9 mouse cellular contexts compared by ENCODE assay signal in genomic region chr7:110818206-110818605, GRCm38 (mm10). TPM values are rescaled to one million over a fixed set of nuclear protein-coding genes. Genes with fewer than 3 reads are reported as not detected.
DNase-seq lines count a peak whose midpoint lies in the region; ATAC-seq and TF ChIP-seq lines count a peak whose summit lies in the region.
"Had no signal": no experiment of that assay in that cellular context is flagged by ENCODE, and none has a peak within 500 bp of the region (broad histone marks: within the 10 kb centered on the region; RNA-seq: fewer than 3 reads in every experiment).

No protein-coding gene starts in this region.

- no peak overlapping the region for H3K9ac ChIP-seq in intestine, postnatal 0 days (ENCODE audit: low read depth, low read length)
- no peak overlapping the region for H3K9ac ChIP-seq in intestine, embryonic 15.5 days
- no peak overlapping the region for H3K9ac ChIP-seq in heart, embryonic 16.5 days (ENCODE audit: low read length)
- peak overlapping the region; percentile 26; the same call in 1 of the 2 replicates for H3K9ac ChIP-seq in liver, embryonic 16.5 days (ENCODE audit: low read depth, low read length)
- H3K9ac ChIP-seq in forebrain, postnatal 0 days = no peak overlapping the region
- H3K9ac ChIP-seq: midbrain, embryonic 12.5 days had no signal

- peaks cover 22% of the 10 kb centered on the region for H3K36me3 ChIP-seq in intestine, postnatal 0 days (ENCODE audit: control insufficient read depth, insufficient read depth)
- H3K36me3 ChIP-seq in intestine, embryonic 15.5 days = peaks cover 7% of the 10 kb centered on the region
- peaks cover 17% of the 10 kb centered on the region for H3K36me3 ChIP-seq in embryonic facial prominence, embryonic 10.5 days (replicated peaks)
- H3K36me3 ChIP-seq in heart, embryonic 16.5 days (ENCODE audit: control insufficient read depth, insufficient read depth) = peaks cover 5% of the 10 kb centered on the region; the same call in 1 of the 2 replicates
- H3K36me3 ChIP-seq in liver, embryonic 16.5 days (ENCODE audit: control insufficient read depth, insufficient read depth) = peaks cover 29% of the 10 kb centered on the region
- H3K36me3 ChIP-seq in forebrain, postnatal 0 days (ENCODE audit: insufficient read depth) = peaks cover 9% of the 10 kb centered on the region; the same call in 1 of the 2 replicates

- ATAC-seq in intestine, postnatal 0 days = no peak
- ATAC-seq in intestine, embryonic 15.5 days = no peak
- no peak for ATAC-seq in heart, embryonic 16.5 days (replicated peaks; ENCODE audit: extremely low read depth, insufficient read depth, low FRiP score)
- ATAC-seq in liver, embryonic 16.5 days (ENCODE audit: low read depth) = no peak
- ATAC-seq in forebrain, postnatal 0 days = no peak

- no peak overlapping the region for H3K4me3 ChIP-seq in intestine, postnatal 0 days (ENCODE audit: low read depth, low read length)
- no peak overlapping the region for H3K4me3 ChIP-seq in intestine, embryonic 15.5 days (replicated peaks)
- no peak overlapping the region for H3K4me3 ChIP-seq in embryonic facial prominence, embryonic 10.5 days
- no peak overlapping the region for H3K4me3 ChIP-seq in heart, embryonic 16.5 days (ENCODE audit: low read length)
- no peak overlapping the region for H3K4me3 ChIP-seq in liver, embryonic 16.5 days (ENCODE audit: low read depth, low read length)
- H3K4me3 ChIP-seq in forebrain, postnatal 0 days (ENCODE audit: low read depth, low read length) = no peak overlapping the region
- H3K4me3 ChIP-seq: midbrain, embryonic 12.5 days had no signal

- H3K4me1 ChIP-seq in intestine, postnatal 0 days (replicated peaks; ENCODE audit: control insufficient read depth, insufficient read depth, low read length) = no peaks in the 10 kb centered on the region
- 0 out of 2 replicates have a peak, but pooled peaks cover 2% of the 10 kb centered on the region for H3K4me1 ChIP-seq in intestine, embryonic 15.5 days (replicated peaks)
- H3K4me1 ChIP-seq in embryonic facial prominence, embryonic 10.5 days = no peaks in the 10 kb centered on the region
- peaks cover 31% of the 10 kb centered on the region for H3K4me1 ChIP-seq in heart, embryonic 16.5 days (ENCODE audit: control insufficient read depth, insufficient read depth, low read length)
- H3K4me1 ChIP-seq in liver, embryonic 16.5 days (ENCODE audit: control insufficient read depth, low read depth, low read length) = peaks cover 28% of the 10 kb centered on the region
- H3K4me1 ChIP-seq in forebrain, postnatal 0 days (ENCODE audit: insufficient read depth) = no peaks in the 10 kb centered on the region
- H3K4me1 ChIP-seq: midbrain, embryonic 12.5 days had no signal

- H3K9me3 ChIP-seq in intestine, postnatal 0 days (ENCODE audit: control insufficient read depth) = no peaks in the 10 kb centered on the region
- H3K9me3 ChIP-seq in intestine, embryonic 15.5 days = no peaks in the 10 kb centered on the region
- no peaks in the 10 kb centered on the region for H3K9me3 ChIP-seq in embryonic facial prominence, embryonic 10.5 days
- no peaks in the 10 kb centered on the region for H3K9me3 ChIP-seq in heart, embryonic 16.5 days (replicated peaks; ENCODE audit: control insufficient read depth, low read length)
- no peaks in the 10 kb centered on the region for H3K9me3 ChIP-seq in liver, embryonic 16.5 days (replicated peaks; ENCODE audit: control insufficient read depth, low read length)
- H3K9me3 ChIP-seq in forebrain, postnatal 0 days (ENCODE audit: low read length) = no peaks in the 10 kb centered on the region
- H3K9me3 ChIP-seq: midbrain, embryonic 12.5 days had no signal

- 66% methylated on average over 6 of the region's 6 CpGs for WGBS in intestine, postnatal 0 days
- WGBS in intestine, embryonic 15.5 days = 72% methylated on average over 6 of the region's 6 CpGs
- 84% methylated on average over 6 of the region's 6 CpGs for WGBS in embryonic facial prominence, embryonic 10.5 days
- 56% methylated on average over 6 of the region's 6 CpGs for WGBS in heart, embryonic 16.5 days
- 72% methylated on average over 6 of the region's 6 CpGs for WGBS in liver, embryonic 16.5 days (ENCODE audit: insufficient replicate concordance)
- WGBS in forebrain, postnatal 0 days = 80% methylated on average over 6 of the region's 6 CpGs

- DNase-seq in embryonic facial prominence, embryonic 10.5 days (ENCODE audit: low spot score) = no peak
- no peak for DNase-seq in thymus, postnatal 14 days
- no peak for DNase-seq in retina, postnatal 1 day
- no peak for DNase-seq in forebrain, postnatal 0 days

- H3K27ac ChIP-seq in intestine, postnatal 0 days (ENCODE audit: low read depth, low read length) = no peak overlapping the region
- H3K27ac ChIP-seq in intestine, embryonic 15.5 days = no peak overlapping the region
- 0 out of 2 replicates have a peak overlapping the region, but pooled peaks have one; percentile 30 for H3K27ac ChIP-seq in embryonic facial prominence, embryonic 10.5 days (replicated peaks)
- peak overlapping the region; percentile 37; the same call in 1 of the 2 replicates for H3K27ac ChIP-seq in heart, embryonic 16.5 days (ENCODE audit: low read length)
- peak overlapping the region; percentile 58; the same call in 1 of the 2 replicates for H3K27ac ChIP-seq in liver, embryonic 16.5 days (ENCODE audit: low read length)
- no peak overlapping the region for H3K27ac ChIP-seq in forebrain, postnatal 0 days (ENCODE audit: low read depth, low read length)
- H3K27ac ChIP-seq: midbrain, embryonic 12.5 days had no signal

- H3K4me2 ChIP-seq in intestine, postnatal 0 days (replicated peaks; ENCODE audit: low read depth) = no peak overlapping the region
- no peak overlapping the region for H3K4me2 ChIP-seq in intestine, embryonic 15.5 days (replicated peaks)
- no peak overlapping the region for H3K4me2 ChIP-seq in heart, embryonic 16.5 days (ENCODE audit: low read depth, low read length)
- H3K4me2 ChIP-seq in liver, embryonic 16.5 days (ENCODE audit: low read depth, low read length) = peak overlapping the region; percentile 27; the same call in 1 of the 2 replicates
- no peak overlapping the region for H3K4me2 ChIP-seq in forebrain, postnatal 0 days (ENCODE audit: low read depth)
- H3K4me2 ChIP-seq: midbrain, embryonic 12.5 days had no signal

- TF ChIP-seq CTCF in intestine, postnatal 0 days (IDR thresholded peaks at IDR 0.05; ENCODE audit: low read depth) = peak; percentile 32; the same call in 1 of the 2 replicates
- TF ChIP-seq CTCF in forebrain, postnatal 0 days (IDR thresholded peaks at IDR 0.05; ENCODE audit: low read depth) = no peak

- no peaks in the 10 kb centered on the region for H3K27me3 ChIP-seq in intestine, postnatal 0 days (replicated peaks; ENCODE audit: control insufficient read depth, insufficient read depth, low read length)
- no peaks in the 10 kb centered on the region for H3K27me3 ChIP-seq in intestine, embryonic 15.5 days (replicated peaks)
- no peaks in the 10 kb centered on the region for H3K27me3 ChIP-seq in embryonic facial prominence, embryonic 10.5 days (replicated peaks; ENCODE audit: low read depth, poor library complexity, severe bottlenecking)
- no peaks in the 10 kb centered on the region for H3K27me3 ChIP-seq in heart, embryonic 16.5 days (ENCODE audit: control insufficient read depth, insufficient read depth, low read length)
- no peaks in the 10 kb centered on the region for H3K27me3 ChIP-seq in liver, embryonic 16.5 days (ENCODE audit: control insufficient read depth, insufficient read depth, low read depth, low read length)
- H3K27me3 ChIP-seq in forebrain, postnatal 0 days (ENCODE audit: insufficient read depth, low read length) = no peaks in the 10 kb centered on the region
- H3K27me3 ChIP-seq: midbrain, embryonic 12.5 days had no signal

RNA-seq across cellular contexts. Expression of gene Rnf141, which starts 26.1 kb away (rescaled TPM):
- 31.0 and 33.5 TPM in 2 replicates for polyA plus RNA-seq in intestine, postnatal 0 days (2015; fragmentation: Nextera tagmentation; extraction: Ambion mirVana)
- polyA plus RNA-seq in intestine, embryonic 15.5 days (2015; fragmentation: Nextera tagmentation; extraction: Ambion mirVana) = 39.8 and 41.8 TPM in 2 replicates
- polyA plus RNA-seq in embryonic facial prominence, embryonic 10.5 days (2016; fragmentation: Nextera tagmentation; extraction: Ambion mirVana) = 21.5 and 22.3 TPM in 2 replicates
- polyA plus RNA-seq in heart, embryonic 16.5 days (2015; fragmentation: Nextera tagmentation; extraction: Ambion mirVana) = 30.7 and 32.8 TPM in 2 replicates
- polyA plus RNA-seq in liver, embryonic 16.5 days (2015; fragmentation: Nextera tagmentation; extraction: Ambion mirVana) = 29.0 and 30.7 TPM in 2 replicates
- total RNA-seq in forebrain, postnatal 0 days (2014; rRNA removed) = 81.8 and 98.9 TPM in 2 replicates
- 38.6 and 44.9 TPM in 2 replicates for polyA plus RNA-seq in forebrain, postnatal 0 days (2015; fragmentation: Nextera tagmentation; extraction: Ambion mirVana)

RNA-seq across cellular contexts. Expression of gene Lyve1, which starts 44.8 kb away (rescaled TPM):
- polyA plus RNA-seq in intestine, postnatal 0 days (2015; fragmentation: Nextera tagmentation; extraction: Ambion mirVana) = 26.9 and 29.9 TPM in 2 replicates
- polyA plus RNA-seq in intestine, embryonic 15.5 days (2015; fragmentation: Nextera tagmentation; extraction: Ambion mirVana) = 12.7 and 18.3 TPM in 2 replicates
- polyA plus RNA-seq in embryonic facial prominence, embryonic 10.5 days (2016; fragmentation: Nextera tagmentation; extraction: Ambion mirVana) = 0.36 and 0.41 TPM in 2 replicates
- 13.1 and 14.0 TPM in 2 replicates for polyA plus RNA-seq in heart, embryonic 16.5 days (2015; fragmentation: Nextera tagmentation; extraction: Ambion mirVana)
- 24.3 and 26.4 TPM in 2 replicates for polyA plus RNA-seq in liver, embryonic 16.5 days (2015; fragmentation: Nextera tagmentation; extraction: Ambion mirVana)
- total RNA-seq in forebrain, postnatal 0 days (2014; rRNA removed) = 8.4 and 12.3 TPM in 2 replicates
- 5.8 and 6.6 TPM in 2 replicates for polyA plus RNA-seq in forebrain, postnatal 0 days (2015; fragmentation: Nextera tagmentation; extraction: Ambion mirVana)

RNA-seq across cellular contexts. Expression of gene Ampd3, which starts 50.2 kb away (rescaled TPM):
- 7.0 and 7.4 TPM in 2 replicates for polyA plus RNA-seq in intestine, postnatal 0 days (2015; fragmentation: Nextera tagmentation; extraction: Ambion mirVana)
- 4.1 and 4.8 TPM in 2 replicates for polyA plus RNA-seq in intestine, embryonic 15.5 days (2015; fragmentation: Nextera tagmentation; extraction: Ambion mirVana)
- polyA plus RNA-seq in embryonic facial prominence, embryonic 10.5 days (2016; fragmentation: Nextera tagmentation; extraction: Ambion mirVana) = 1.0 and 1.5 TPM in 2 replicates
- polyA plus RNA-seq in heart, embryonic 16.5 days (2015; fragmentation: Nextera tagmentation; extraction: Ambion mirVana) = 10.2 and 11.1 TPM in 2 replicates
- 32.6 and 34.4 TPM in 2 replicates for polyA plus RNA-seq in liver, embryonic 16.5 days (2015; fragmentation: Nextera tagmentation; extraction: Ambion mirVana)
- 9.9 and 11.0 TPM in 2 replicates for total RNA-seq in forebrain, postnatal 0 days (2014; rRNA removed)
- 4.8 and 8.6 TPM in 2 replicates for polyA plus RNA-seq in forebrain, postnatal 0 days (2015; fragmentation: Nextera tagmentation; extraction: Ambion mirVana)

Comparison
In these comparisons a context has a peak if more than half of its experiments do, and no peak if none do; other contexts are left out.
1. H3K27ac ChIP-seq: peak in embryonic facial prominence, embryonic 10.5 days (single experiment), heart, embryonic 16.5 days (single experiment) and liver, embryonic 16.5 days (single experiment); none in intestine, postnatal 0 days (single experiment), intestine, embryonic 15.5 days (single experiment) and forebrain, postnatal 0 days (single experiment).